Mouse (Mus musculus) heart, postnatal 4 days (tissue): Measurements from ENCODE around the gene Tmub2. TPM values are rescaled to one million over a fixed set of nuclear protein-coding genes. Genes with fewer than 3 reads are reported as not detected.
A peak's percentile ranks its signal among the peaks of the same experiment; 100 is the strongest.

Experiments
- DNase-seq: peaks from one replicate; pipeline ENCODE4 v3.0.0; 2021
- total RNA-seq, 2 experiments: library from RNA; stranded (reverse); gene quantifications; 2 replicates each; pipeline ENCODE4 v1.2.3; 2021

Gene Tmub2
- 10 to 100 TPM; 26.6 to 27.7 TPM for total RNA-seq

- peak; percentile 96 for DNase-seq
These were observed at the start of gene Tmub2 for GRCm38 (mm10) chr11:102284501-102285094. Gene Tmub2, plus strand, starts transcription at chr11:102284931.

- no peak for DNase-seq
These were observed 48.7 kb upstream of the Tmub2 start for GRCm38 (mm10) chr11:102236022-102236421.

GRCm38 (mm10) chr11:102240636-102241035 lies 44.1 kb upstream of the Tmub2 start:
- DNase-seq = no peak

GRCm38 (mm10) chr11:102241246-102241645 lies 43.5 kb upstream of the Tmub2 start:
- DNase-seq = no peak

GRCm38 (mm10) chr11:102241874-102242273 lies 42.9 kb upstream of the Tmub2 start:
- DNase-seq = no peak

GRCm38 (mm10) chr11:102244926-102245449 lies 39.7 kb upstream of the Tmub2 start:
- peak; percentile 73 for DNase-seq

GRCm38 (mm10) chr11:102245581-102246272 lies 39.0 kb upstream of the Tmub2 start:
- DNase-seq = no peak

- DNase-seq = no peak
These were observed 38.5 kb upstream of the Tmub2 start for GRCm38 (mm10) chr11:102246273-102246635.

- no peak for DNase-seq
These were observed 37.9 kb upstream of the Tmub2 start for GRCm38 (mm10) chr11:102246871-102247270.

GRCm38 (mm10) chr11:102248630-102249230 lies 36.0 kb upstream of the Tmub2 start, which contains the start of gene BC030867:
Gene BC030867, plus strand, starts transcription at chr11:102248882.
- DNase-seq = peak; percentile 97

- DNase-seq = no peak
These were observed 35.2 kb upstream of the Tmub2 start for GRCm38 (mm10) chr11:102249351-102250090.

- peak; percentile 50 for DNase-seq
These were observed 27.2 kb upstream of the Tmub2 start for GRCm38 (mm10) chr11:102257514-102257913.

GRCm38 (mm10) chr11:102258095-102258494 lies 26.6 kb upstream of the Tmub2 start:
- DNase-seq = no peak

- DNase-seq = no peak
These were observed 26.2 kb upstream of the Tmub2 start for GRCm38 (mm10) chr11:102258521-102258920.

GRCm38 (mm10) chr11:102263211-102263610 lies 21.5 kb upstream of the Tmub2 start:
- no peak for DNase-seq

GRCm38 (mm10) chr11:102265816-102266215 lies 18.9 kb upstream of the Tmub2 start:
- no peak for DNase-seq

- DNase-seq = no peak
These were observed 17.9 kb upstream of the Tmub2 start for GRCm38 (mm10) chr11:102266631-102267355.

- DNase-seq = peak; percentile 85
These were observed 17.3 kb upstream of the Tmub2 start for GRCm38 (mm10) chr11:102267480-102267879.

GRCm38 (mm10) chr11:102268520-102269244 lies 16.0 kb upstream of the Tmub2 start, which contains the start of gene Asb16:
Gene Asb16, plus strand, starts transcription at chr11:102268743.
- DNase-seq = no peak

GRCm38 (mm10) chr11:102276411-102276915 lies 8.3 kb upstream of the Tmub2 start:
- DNase-seq = peak; percentile 51

GRCm38 (mm10) chr11:102277754-102278153 lies 7.0 kb upstream of the Tmub2 start:
- DNase-seq = no peak
